Mouse (Mus musculus) retina, embryonic 14.5 days (tissue): ENCODE data around the gene Syne2.

Experiments
- DNase-seq: peaks from one replicate; pipeline ENCODE4 v3.0.0-alpha.2; 2015; ENCODE audit warnings: low spot score

Syne2 gene

GRCm38 (mm10) chr12:75817959-75818452, at the start of gene Syne2:
Gene Syne2 (plus strand): TSS chr12:75818134.
- DNase-seq: peak; percentile 88

GRCm38 (mm10) chr12:75771410-75771809, 46.5 kb upstream of the Syne2 start:
- no peak for DNase-seq

GRCm38 (mm10) chr12:75772424-75773034, 45.4 kb upstream of the Syne2 start:
- DNase-seq: peak; percentile 70

GRCm38 (mm10) chr12:75781445-75781844, 36.5 kb upstream of the Syne2 start:
- no peak for DNase-seq

GRCm38 (mm10) chr12:75781995-75782394, 35.9 kb upstream of the Syne2 start:
- DNase-seq: no peak

GRCm38 (mm10) chr12:75784271-75784751, 33.6 kb upstream of the Syne2 start:
- DNase-seq: no peak

GRCm38 (mm10) chr12:75786681-75787080, 31.3 kb upstream of the Syne2 start:
- DNase-seq: peak; percentile 86

GRCm38 (mm10) chr12:75789451-75789850, 28.5 kb upstream of the Syne2 start:
- no peak for DNase-seq

- no peak for DNase-seq
These were observed 23.4 kb upstream of the Syne2 start for GRCm38 (mm10) chr12:75794527-75794926.

- DNase-seq: peak; percentile 42
These were observed 21.4 kb upstream of the Syne2 start for GRCm38 (mm10) chr12:75796510-75796909.

- no peak for DNase-seq
These were observed 11.7 kb upstream of the Syne2 start for GRCm38 (mm10) chr12:75806281-75806680.

GRCm38 (mm10) chr12:75813766-75814165, 4.2 kb upstream of the Syne2 start:
- no peak for DNase-seq

- DNase-seq: no peak
These were observed 3.4 kb upstream of the Syne2 start for GRCm38 (mm10) chr12:75814551-75814950.

- peak; percentile 28 for DNase-seq
These were observed 715 bp upstream of the Syne2 start for GRCm38 (mm10) chr12:75816981-75817856.

GRCm38 (mm10) chr12:75818453-75819434, 810 bp downstream of the Syne2 start:
- peak; percentile 67 for DNase-seq

GRCm38 (mm10) chr12:75819481-75819880, 1.5 kb downstream of the Syne2 start:
- no peak for DNase-seq

- DNase-seq: no peak
These were observed 2.3 kb downstream of the Syne2 start for GRCm38 (mm10) chr12:75820216-75820615.

- DNase-seq: no peak
These were observed 4.2 kb downstream of the Syne2 start for GRCm38 (mm10) chr12:75822122-75822521.

- DNase-seq: no peak
These were observed 5.5 kb downstream of the Syne2 start for GRCm38 (mm10) chr12:75823475-75823874.

- no peak for DNase-seq
These were observed 7.5 kb downstream of the Syne2 start for GRCm38 (mm10) chr12:75825458-75825857.

GRCm38 (mm10) chr12:75826699-75827353, 8.9 kb downstream of the Syne2 start:
- no peak for DNase-seq
